Comparison of ENCODE assay signal across 18 mouse cellular contexts in genomic region chr19:16728729-16729128, GRCm38 (mm10). TPM values are rescaled to one million over a fixed set of nuclear protein-coding genes. Genes with fewer than 3 reads are reported as not detected.
DNase-seq lines count a peak whose midpoint lies in the region; ATAC-seq and TF ChIP-seq lines count a peak whose summit lies in the region.
"Had no signal": no experiment of that assay in that cellular context is flagged by ENCODE, and none has a peak within 500 bp of the region (broad histone marks: within the 10 kb centered on the region; RNA-seq: fewer than 3 reads in every experiment).

No protein-coding gene starts in this region.

- H3K4me2 ChIP-seq in kidney, postnatal 0 days (ENCODE audit: low read length), result no peak overlapping the region
- no peak overlapping the region for H3K4me2 ChIP-seq in kidney, embryonic 15.5 days
- H3K4me2 ChIP-seq: heart, embryonic 13.5 days; hindbrain, embryonic 12.5 days; neural tube, embryonic 15.5 days had no signal

- H3K4me1 ChIP-seq in kidney, postnatal 0 days (replicated peaks; ENCODE audit: insufficient read depth, low read length), result no peaks in the 10 kb centered on the region
- H3K4me1 ChIP-seq in kidney, embryonic 15.5 days, result no peaks in the 10 kb centered on the region
- H3K4me1 ChIP-seq: heart, embryonic 13.5 days; hindbrain, embryonic 12.5 days; neural tube, embryonic 15.5 days had no signal

- no peak overlapping the region for H3K4me3 ChIP-seq in kidney, postnatal 0 days (replicated peaks; ENCODE audit: low read depth, low read length)
- H3K4me3 ChIP-seq in kidney, embryonic 15.5 days (replicated peaks), result no peak overlapping the region
- H3K4me3 ChIP-seq: heart, embryonic 13.5 days; hindbrain, embryonic 12.5 days; neural tube, embryonic 15.5 days had no signal

- WGBS in kidney, postnatal 0 days, result 26% methylated on average over 2 of the region's 2 CpGs
- WGBS in kidney, embryonic 15.5 days, result 42% methylated on average over 2 of the region's 2 CpGs

- no peaks in the 10 kb centered on the region for H3K9me3 ChIP-seq in kidney, postnatal 0 days (replicated peaks; ENCODE audit: low read length)
- no peaks in the 10 kb centered on the region for H3K9me3 ChIP-seq in kidney, embryonic 15.5 days (replicated peaks)
- H3K9me3 ChIP-seq: heart, embryonic 13.5 days; hindbrain, embryonic 12.5 days; neural tube, embryonic 15.5 days had no signal

- peak; percentile 18 for DNase-seq in embryo, embryonic 10 days (ENCODE audit: low spot score)
- no peak for DNase-seq in embryo, embryonic 11 days
- DNase-seq in kidney, postnatal 0 days (ENCODE audit: low spot score), result peak; percentile 10
- DNase-seq in retina, postnatal 1 day, result peak; percentile 23
- DNase-seq in retina, embryonic 14.5 days (ENCODE audit: low spot score), result no peak
- DNase-seq in right cerebral cortex, adult 18-20 months, result no peak
- DNase-seq in left cerebral cortex, adult 9 months (ENCODE audit: low spot score in 2 of 2), result no peak
- DNase-seq: adrenal gland, adult 8-10 months; gastrocnemius, postnatal 14 days; kidney, adult 11 months; layer of hippocampus, adult 9-11 months; right cerebral cortex, postnatal 14 days; thymus, adult 18-20 months had no signal

- H3K27me3 ChIP-seq in kidney, postnatal 0 days (ENCODE audit: insufficient read depth, low read length), result no peaks in the 10 kb centered on the region
- H3K27me3 ChIP-seq in kidney, embryonic 15.5 days, result no peaks in the 10 kb centered on the region
- H3K27me3 ChIP-seq: heart, embryonic 13.5 days; hindbrain, embryonic 12.5 days; neural tube, embryonic 15.5 days had no signal

- TF ChIP-seq CTCF in kidney, postnatal 0 days (IDR thresholded peaks at IDR 0.05; ENCODE audit: low read depth), result peak; percentile 60

- no peak overlapping the region for H3K27ac ChIP-seq in kidney, postnatal 0 days
- no peak overlapping the region for H3K27ac ChIP-seq in kidney, embryonic 15.5 days
- H3K27ac ChIP-seq: heart, embryonic 13.5 days; hindbrain, embryonic 12.5 days; neural tube, embryonic 15.5 days had no signal

- no peak for ATAC-seq in kidney, postnatal 0 days (replicated peaks; ENCODE audit: low FRiP score, low read depth)
- no peak for ATAC-seq in kidney, embryonic 15.5 days (replicated peaks; ENCODE audit: low FRiP score)
- ATAC-seq: forebrain, embryonic 16.5 days had no signal

- H3K9ac ChIP-seq in kidney, postnatal 0 days (ENCODE audit: low read depth, low read length), result no peak overlapping the region
- H3K9ac ChIP-seq in kidney, embryonic 15.5 days, result no peak overlapping the region
- H3K9ac ChIP-seq: heart, embryonic 13.5 days; hindbrain, embryonic 12.5 days; neural tube, embryonic 15.5 days had no signal

- H3K36me3 ChIP-seq in kidney, postnatal 0 days (ENCODE audit: insufficient read depth, low read length), result no peaks in the 10 kb centered on the region
- H3K36me3 ChIP-seq in kidney, embryonic 15.5 days, result no peaks in the 10 kb centered on the region

RNA-seq across cellular contexts. Expression of gene Vps13a, which starts 52.0 kb away (rescaled TPM):
- polyA plus RNA-seq in kidney, postnatal 0 days (2015; fragmentation: Nextera tagmentation; extraction: Ambion mirVana), result 9.6 TPM in 2 replicates
- 10.1 TPM in 2 replicates for polyA plus RNA-seq in kidney, embryonic 15.5 days (2015; fragmentation: Nextera tagmentation; extraction: Ambion mirVana)

Comparison
In these comparisons a context has a peak if more than half of its experiments do, and no peak if none do; other contexts are left out.
1. DNase-seq: peak in embryo, embryonic 10 days (single experiment), kidney, postnatal 0 days (single experiment) and retina, postnatal 1 day (single experiment); none in embryo, embryonic 11 days (single experiment), retina, embryonic 14.5 days (single experiment), right cerebral cortex, adult 18-20 months (single experiment) and left cerebral cortex, adult 9 months (0 of 2).